Comparison of ENCODE assay signal across 8 mouse cellular contexts in the genomic region with DNA sequence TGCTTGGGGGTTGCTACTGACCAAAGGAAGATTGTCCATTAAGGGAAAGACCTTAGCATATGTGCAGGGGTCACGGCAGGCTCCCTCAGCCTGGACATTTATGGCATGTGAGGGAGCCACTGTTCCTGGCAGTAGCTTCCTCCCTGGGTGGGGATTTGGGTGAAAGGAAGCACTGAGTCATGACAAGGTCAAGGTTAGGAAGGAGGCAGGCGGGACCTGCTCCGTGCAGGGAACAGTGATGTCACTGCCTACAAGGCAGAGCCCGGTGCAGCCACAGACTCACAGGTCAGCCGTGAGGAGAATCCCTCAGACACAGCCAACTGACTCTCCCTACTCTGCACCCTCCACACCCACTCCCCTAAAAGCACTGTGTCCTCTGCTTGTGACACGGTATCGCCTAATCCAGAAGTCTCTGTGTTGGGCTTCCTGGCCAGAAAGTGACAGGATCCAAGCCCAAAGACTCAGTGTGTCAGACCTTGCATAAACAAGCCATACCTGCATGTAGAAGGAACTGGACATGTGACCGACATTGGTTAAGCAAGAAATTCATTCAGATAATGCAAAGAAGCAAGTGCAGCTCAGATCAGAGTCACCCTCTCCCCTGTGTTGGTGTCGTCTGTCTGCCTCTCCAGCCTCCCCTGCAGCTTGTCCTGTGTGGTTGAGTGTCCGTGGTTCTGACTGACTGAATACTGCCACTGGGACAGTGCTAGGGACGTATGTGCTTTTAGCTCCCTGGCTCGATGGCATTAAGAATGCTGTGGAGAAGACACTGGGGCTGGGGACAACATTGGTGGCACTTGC. TPM values are rescaled to one million over a fixed set of nuclear protein-coding genes. Genes with fewer than 3 reads are reported as not detected.
A peak's percentile ranks its signal among the peaks of the same experiment; 100 is the strongest.
DNase-seq lines count a peak whose midpoint lies in the region; ATAC-seq lines count a peak whose summit lies in the region.

No protein-coding gene starts in this region.

- no peak overlapping the region for H3K4me3 ChIP-seq in heart, embryonic 11.5 days (ENCODE audit: low read depth, low read length)
- H3K4me3 ChIP-seq in midbrain, embryonic 15.5 days, result no peak overlapping the region

- H3K27me3 ChIP-seq in heart, embryonic 11.5 days (ENCODE audit: control insufficient read depth, insufficient read depth, low read length), result no peaks in the 10 kb centered on the region
- no peaks in the 10 kb centered on the region for H3K27me3 ChIP-seq in midbrain, embryonic 15.5 days (replicated peaks)

- peaks cover 50% of the 10 kb centered on the region for H3K4me1 ChIP-seq in heart, embryonic 11.5 days (ENCODE audit: control insufficient read depth, insufficient read depth, low read length)
- 0 out of 2 replicates have a peak, but pooled peaks cover 3% of the 10 kb centered on the region for H3K4me1 ChIP-seq in midbrain, embryonic 15.5 days

- WGBS in heart, embryonic 11.5 days (ENCODE audit: insufficient replicate concordance), result 39% methylated on average over 12 of the region's 12 CpGs
- WGBS in midbrain, embryonic 15.5 days, result 82% methylated on average over 12 of the region's 12 CpGs

- H3K9me3 ChIP-seq in heart, embryonic 11.5 days (replicated peaks; ENCODE audit: control insufficient read depth, low read length), result no peaks in the 10 kb centered on the region
- no peaks in the 10 kb centered on the region for H3K9me3 ChIP-seq in midbrain, embryonic 15.5 days

- intact Hi-C loops in left cerebral cortex, postnatal 36 days (cut with DNase I), result no loop called here

- H3K27ac ChIP-seq in heart, embryonic 11.5 days (ENCODE audit: low read depth, low read length), result peak overlapping the region; percentile 30
- H3K27ac ChIP-seq in midbrain, embryonic 15.5 days, result no peak overlapping the region

- peak; percentile 56; the same call in 1 of the 2 replicates for ATAC-seq in heart, embryonic 11.5 days (replicated peaks; ENCODE audit: insufficient number of reproducible peaks, low FRiP score, low TSS enrichment)
- ATAC-seq in midbrain, embryonic 15.5 days (replicated peaks), result no peak

- H3K4me2 ChIP-seq in heart, embryonic 11.5 days, result no peak overlapping the region
- no peak overlapping the region for H3K4me2 ChIP-seq in midbrain, embryonic 15.5 days

- no peak overlapping the region for H3K9ac ChIP-seq in heart, embryonic 11.5 days (ENCODE audit: low read depth, low read length)
- no peak overlapping the region for H3K9ac ChIP-seq in midbrain, embryonic 15.5 days

- H3K36me3 ChIP-seq in heart, embryonic 11.5 days (ENCODE audit: control insufficient read depth, insufficient read depth, low read length), result no peaks in the 10 kb centered on the region
- no peaks in the 10 kb centered on the region for H3K36me3 ChIP-seq in midbrain, embryonic 15.5 days (replicated peaks)

- peak; percentile 67 for DNase-seq in 3134 (ENCODE audit: extremely low read depth, insufficient read length, low spot score)
- DNase-seq in Muller cell, postnatal 12 days (ENCODE audit: inconsistent ontology term), result peak; percentile 42
- DNase-seq in kidney, postnatal 36 days, result peak; percentile 63 to 80
- DNase-seq in layer of hippocampus, postnatal 36 days, result no peak
- DNase-seq in left cerebral cortex, postnatal 36 days (ENCODE audit: low spot score in 2 of 2), result no peak
- DNase-seq in thymus, postnatal 4 days, result no peak

RNA-seq across cellular contexts. Expression of gene Col4a1, which starts 27.9 kb away (rescaled TPM):
- 150 and 187 TPM in 2 replicates for polyA plus RNA-seq in heart, embryonic 11.5 days (2014; fragmentation: Nextera tagmentation; extraction: Ambion mirVana)
- 10 to 100 TPM; 47.7 to 51.9 TPM for total RNA-seq in layer of hippocampus, postnatal 36 days (2021)
- total RNA-seq in left cerebral cortex, postnatal 36 days (2021), result 10 to 100 TPM; 33.9 to 68.7 TPM
- polyA plus RNA-seq in midbrain, embryonic 15.5 days (2015; fragmentation: Nextera tagmentation; extraction: Ambion mirVana), result 90.6 and 102 TPM in 2 replicates

RNA-seq across cellular contexts. Expression of gene Col4a2, which starts 27.9 kb away (rescaled TPM):
- 40.6 and 51.0 TPM in 2 replicates for polyA plus RNA-seq in heart, embryonic 11.5 days (2014; fragmentation: Nextera tagmentation; extraction: Ambion mirVana)
- 10 to 100 TPM; 46.4 to 57.3 TPM for total RNA-seq in layer of hippocampus, postnatal 36 days (2021)
- total RNA-seq in left cerebral cortex, postnatal 36 days (2021), result 10 to 100 TPM; 38.9 to 64.6 TPM
- polyA plus RNA-seq in midbrain, embryonic 15.5 days (2015; fragmentation: Nextera tagmentation; extraction: Ambion mirVana), result 43.7 and 47.5 TPM in 2 replicates

Comparison
In these comparisons a context has a peak if more than half of its experiments do, and no peak if none do; other contexts are left out.
1. DNase-seq: peak in 3134 (single experiment), Muller cell, postnatal 12 days (single experiment) and kidney, postnatal 36 days (2 of 2); none in layer of hippocampus, postnatal 36 days (0 of 2), left cerebral cortex, postnatal 36 days (0 of 2) and thymus, postnatal 4 days (single experiment).